Mouse (Mus musculus): ENCODE data around the gene Nrn1.

Gene Nrn1

GRCm38 (mm10) chr13:36734731-36735571 is at the start of gene Nrn1:
Nrn1 (minus strand) TSS chr13:36735131.
- no peak for DNase-seq

GRCm38 (mm10) chr13:36779626-36780025 is 44.7 kb upstream of the Nrn1 start:
- no peak for DNase-seq

- DNase-seq = no peak
Observed at GRCm38 (mm10) chr13:36766801-36767200, 31.9 kb upstream of the Nrn1 start.

- no peak for DNase-seq
Observed at GRCm38 (mm10) chr13:36751861-36752260, 16.9 kb upstream of the Nrn1 start.

- DNase-seq = no peak
Observed at GRCm38 (mm10) chr13:36750056-36750455, 15.1 kb upstream of the Nrn1 start.

GRCm38 (mm10) chr13:36736619-36736996 is 1.7 kb upstream of the Nrn1 start:
- no peak for DNase-seq

- no peak for DNase-seq
Observed at GRCm38 (mm10) chr13:36735901-36736618, 1.1 kb upstream of the Nrn1 start.

- no peak for DNase-seq
Observed at GRCm38 (mm10) chr13:36733989-36734690, 791 bp downstream of the Nrn1 start.

GRCm38 (mm10) chr13:36733566-36733965 is 1.4 kb downstream of the Nrn1 start:
- DNase-seq = no peak

- no peak for DNase-seq
Observed at GRCm38 (mm10) chr13:36732891-36733490, 1.9 kb downstream of the Nrn1 start.

GRCm38 (mm10) chr13:36731931-36732461 is 2.9 kb downstream of the Nrn1 start:
- no peak for DNase-seq

- no peak for DNase-seq
Observed at GRCm38 (mm10) chr13:36731016-36731930, 3.7 kb downstream of the Nrn1 start.

GRCm38 (mm10) chr13:36730341-36730761 is 4.6 kb downstream of the Nrn1 start:
- DNase-seq = no peak

- DNase-seq = no peak
Observed at GRCm38 (mm10) chr13:36729731-36730340, 5.1 kb downstream of the Nrn1 start.

- DNase-seq = no peak
Observed at GRCm38 (mm10) chr13:36728509-36728908, 6.4 kb downstream of the Nrn1 start.

- no peak for DNase-seq
Observed at GRCm38 (mm10) chr13:36727779-36728470, 7.0 kb downstream of the Nrn1 start.

GRCm38 (mm10) chr13:36726951-36727778 is 7.8 kb downstream of the Nrn1 start:
- DNase-seq = peak; percentile 60

GRCm38 (mm10) chr13:36726551-36726950 is 8.4 kb downstream of the Nrn1 start:
- no peak for DNase-seq

- DNase-seq = no peak
Observed at GRCm38 (mm10) chr13:36725881-36726280, 9.1 kb downstream of the Nrn1 start.
